Mouse (Mus musculus) limb, embryonic 11.5 days (tissue): ENCODE measurements around the gene Arl3. TPM values are rescaled to one million over a fixed set of nuclear protein-coding genes. Genes with fewer than 3 reads are reported as not detected.
A peak's percentile ranks its signal among the peaks of the same experiment; 100 is the strongest.

Source experiments
- ATAC-seq: fragments of 200-750 bp; cut with Nextera tagmentation; 2 replicates; pipeline ENCODE4 v1.8.0; 2017; ENCODE audit warnings: low read depth; ENCODE audit not compliant: insufficient number of reproducible peaks, low FRiP score, low TSS enrichment
- DNase-seq: peaks from one replicate; pipeline ENCODE4 v3.0.0-alpha.2; 2015; ENCODE audit warnings: low spot score
- H3K27ac ChIP-seq: fragments of 300-500 bp; sonication (generic); replicated peaks from 2 replicates; pipeline ENCODE4 v1.5.1; 2014; ENCODE audit warnings: low read depth, mild to moderate bottlenecking, low read length
- H3K27me3 ChIP-seq: fragments of 300-500 bp; sonication (generic); 2 replicates; pipeline ENCODE4 v1.6.1; 2014; ENCODE audit warnings: mild to moderate bottlenecking, low read length, mixed read lengths; ENCODE audit not compliant: control insufficient read depth, insufficient read depth
- H3K36me3 ChIP-seq: fragments of 300-500 bp; sonication (generic); 2 replicates; pipeline ENCODE4 v1.6.1; 2014; ENCODE audit warnings: mild to moderate bottlenecking, low read length, moderate library complexity, mixed read lengths; ENCODE audit not compliant: control insufficient read depth, insufficient read depth
- H3K4me1 ChIP-seq: fragments of 300-500 bp; sonication (generic); 2 replicates; pipeline ENCODE4 v1.6.1; 2014; ENCODE audit warnings: low read length, mixed read lengths; ENCODE audit not compliant: control insufficient read depth, insufficient read depth
- H3K4me2 ChIP-seq: fragments of 300-500 bp; sonication (generic); 2 replicates; pipeline ENCODE4 v1.6.1; 2014; ENCODE audit warnings: low read depth, mild to moderate bottlenecking, moderate library complexity; ENCODE audit not compliant: severe bottlenecking
- H3K4me3 ChIP-seq: fragments of 300-500 bp; sonication (generic); 2 replicates; pipeline ENCODE4 v1.5.1; 2014; ENCODE audit warnings: low read depth, low read length
- H3K9ac ChIP-seq: fragments of 300-500 bp; sonication (generic); 2 replicates; pipeline ENCODE4 v1.6.1; 2014; ENCODE audit warnings: mild to moderate bottlenecking, low read length
- H3K9me3 ChIP-seq: fragments of 300-500 bp; sonication (generic); 2 replicates; pipeline ENCODE4 v1.6.1; 2016; ENCODE audit warnings: low read length; ENCODE audit not compliant: control insufficient read depth
- WGBS: fragments of 180-500 bp; shearing (Covaris S2); extraction: QIAGEN DNeasy Blood & Tissue Kit; methylation state at CpG from one replicate; pipeline ENCODE4 v1.1.7; 2014; 5-methylcytosine and 5-hydroxymethylcytosine counted together
- polyA plus RNA-seq: library from polyadenylated mRNA; unstranded; fragments of >200 nt; fragmentation: Nextera tagmentation; extraction: Ambion mirVana; gene quantifications from 2 replicates; pipeline ENCODE4 v1.2.1, GENCODE M21; 2014

Gene Arl3
- polyA plus RNA-seq, 1 experiment from 2014 or later: 133 TPM

DNA sequence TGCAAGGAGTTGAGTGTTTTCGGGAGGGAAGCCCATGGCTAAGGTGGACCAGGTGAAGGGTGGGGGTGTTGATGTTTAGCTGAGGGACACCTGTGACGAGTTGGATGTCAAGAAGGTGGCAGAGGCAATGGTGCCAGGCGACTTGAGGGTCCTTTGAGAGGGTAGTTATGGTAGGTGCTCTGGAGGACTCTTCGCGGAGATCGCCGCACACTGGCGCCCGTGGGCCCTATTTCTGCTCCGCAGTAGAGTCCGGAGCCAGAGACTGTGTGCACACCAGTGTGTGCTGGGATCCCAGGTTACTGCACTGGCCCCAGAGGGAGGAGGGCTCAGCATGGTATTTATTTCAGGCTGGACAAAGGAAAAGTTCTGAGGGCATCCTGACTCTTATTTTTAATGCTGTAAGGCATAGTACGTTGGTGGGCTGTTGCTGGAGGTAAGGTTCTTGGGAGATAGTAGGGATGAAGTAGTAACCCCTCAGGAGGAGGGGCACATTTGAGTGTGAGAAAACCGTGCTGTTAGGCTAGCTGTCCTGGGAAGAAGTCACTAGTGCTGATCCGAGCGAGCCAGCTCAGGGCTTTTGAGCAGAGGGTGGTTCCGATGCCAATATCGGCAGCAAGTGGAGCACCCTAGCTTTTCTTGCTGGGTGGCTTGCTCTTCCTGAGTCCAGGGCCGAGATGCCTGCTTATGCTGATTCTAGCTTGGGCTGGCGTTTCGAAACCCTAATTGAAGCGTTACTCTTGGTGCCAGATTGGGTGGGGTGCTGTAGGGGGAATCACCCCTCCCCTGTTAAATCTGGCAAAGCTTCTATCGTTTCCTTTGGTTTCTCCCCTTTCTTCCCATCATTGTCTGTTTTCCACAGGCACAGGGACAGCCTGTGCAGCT, 26.6 kb upstream of the Arl3 start:
- DNase-seq: peak; percentile 23
- Histone ChIP-seq H3K36me3 (no peaks in the 10 kb centered on the region), H3K4me2 (peak overlapping the region; percentile 81), H3K9ac (peak overlapping the region; percentile 71), H3K4me3 (peak overlapping the region; percentile 87), H3K27me3 (no peaks in the 10 kb centered on the region), H3K4me1 (peaks cover 4% of the 10 kb centered on the region; the same call in 1 of the 2 replicates), H3K9me3 (no peaks in the 10 kb centered on the region), H3K27ac (0 out of 2 replicates have a peak overlapping the region, but pooled peaks have one; percentile 2)
- 20% methylated on average over 22 of the region's 22 CpGs for WGBS
- peak; percentile 18; the same call in 1 of the 2 replicates for ATAC-seq

DNA sequence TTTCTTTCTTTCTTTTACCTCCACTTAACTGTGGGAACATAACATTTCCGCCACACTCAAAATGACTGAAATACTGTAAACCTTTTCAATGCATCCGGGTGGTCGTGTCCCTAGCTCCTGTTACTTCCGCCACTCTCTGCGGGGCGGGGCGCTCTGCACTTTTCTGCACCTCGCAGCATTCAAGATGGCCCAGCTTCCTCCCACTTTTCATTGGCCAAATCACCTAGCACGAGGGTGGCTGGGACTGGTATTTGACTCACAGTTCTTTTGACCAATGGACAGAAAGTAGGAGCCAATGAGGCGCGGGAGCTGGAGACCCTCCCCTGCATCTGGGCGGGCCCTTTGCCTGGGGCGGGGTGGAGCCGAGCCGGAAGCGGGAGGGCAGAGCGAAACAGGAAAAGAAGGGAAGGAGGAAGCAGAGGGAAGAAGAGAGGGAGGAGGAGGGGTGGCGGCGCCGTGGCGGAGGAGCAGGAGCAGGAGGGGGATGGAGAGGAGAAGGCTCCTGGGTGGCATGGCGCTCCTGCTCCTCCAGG, 25.8 kb upstream of the Arl3 start, which contains the start of gene Wbp1l:
Gene Wbp1l, plus strand, starts transcription at position 365 of the 533 bp plus-strand sequence.
- Histone ChIP-seq H3K4me1 (peaks cover 4% of the 10 kb centered on the region; the same call in 1 of the 2 replicates), H3K9ac (peak within 1 kb of the TSS; percentile 71), H3K27me3 (no peaks in the 10 kb centered on the region), H3K36me3 (no peaks in the 10 kb centered on the region), H3K4me3 (peak within 1 kb of the TSS; percentile 87), H3K27ac (0 out of 2 replicates have a peak within 1 kb of the TSS, but pooled peaks have one; percentile 2), H3K9me3 (no peaks in the 10 kb centered on the region), H3K4me2 (peak within 1 kb of the TSS; percentile 81)
- ATAC-seq: peak; percentile 99
- peak; percentile 97 for DNase-seq
- WGBS: under 1% methylated on average over 22 of the region's 22 CpGs

GRCm38 (mm10) chr19:46598187-46598586, 25.2 kb upstream of the Arl3 start:
- H3K36me3 ChIP-seq: no peaks in the 10 kb centered on the region
- H3K4me2 ChIP-seq: peak overlapping the region; percentile 10; the same call in 1 of the 2 replicates
- H3K9me3 ChIP-seq: no peaks in the 10 kb centered on the region
- no peak overlapping the region for H3K27ac ChIP-seq
- no peak overlapping the region for H3K4me3 ChIP-seq
- 75% methylated on average over 4 of the region's 4 CpGs for WGBS
- no peak overlapping the region for H3K9ac ChIP-seq
- ATAC-seq: no peak
- no peak for DNase-seq
- H3K4me1 ChIP-seq: peaks cover 4% of the 10 kb centered on the region; the same call in 1 of the 2 replicates
- no peaks in the 10 kb centered on the region for H3K27me3 ChIP-seq

- Histone ChIP-seq H3K36me3 (no peaks in the 10 kb centered on the region), H3K27me3 (no peaks in the 10 kb centered on the region), H3K9me3 (no peaks in the 10 kb centered on the region), H3K4me1 (no peaks in the 10 kb centered on the region), H3K4me3 (no peak overlapping the region), H3K4me2 (no peak overlapping the region), H3K9ac (no peak overlapping the region), H3K27ac (no peak overlapping the region)
- ATAC-seq (no peak), DNase-seq (no peak)
- WGBS: 85% methylated on average over 9 of the region's 9 CpGs
Measured at GRCm38 (mm10) chr19:46592751-46593439, 19.9 kb upstream of the Arl3 start.

GRCm38 (mm10) chr19:46591575-46591974, 18.6 kb upstream of the Arl3 start:
- Histone ChIP-seq H3K4me2 (no peak overlapping the region), H3K27ac (no peak overlapping the region), H3K27me3 (no peaks in the 10 kb centered on the region), H3K9ac (no peak overlapping the region), H3K4me3 (no peak overlapping the region), H3K9me3 (no peaks in the 10 kb centered on the region), H3K36me3 (no peaks in the 10 kb centered on the region), H3K4me1 (no peaks in the 10 kb centered on the region)
- 86% methylated on average over 6 of the region's 6 CpGs for WGBS
- no peak for ATAC-seq
- no peak for DNase-seq

GRCm38 (mm10) chr19:46587823-46588508, 15.0 kb upstream of the Arl3 start:
- Histone ChIP-seq H3K4me1 (no peaks in the 10 kb centered on the region), H3K9me3 (no peaks in the 10 kb centered on the region), H3K4me3 (no peak overlapping the region), H3K4me2 (no peak overlapping the region), H3K36me3 (no peaks in the 10 kb centered on the region), H3K27ac (no peak overlapping the region), H3K27me3 (no peaks in the 10 kb centered on the region), H3K9ac (no peak overlapping the region)
- 57% methylated on average over 13 of the region's 13 CpGs for WGBS
- ATAC-seq (no peak), DNase-seq (peak; percentile 94)

DNA sequence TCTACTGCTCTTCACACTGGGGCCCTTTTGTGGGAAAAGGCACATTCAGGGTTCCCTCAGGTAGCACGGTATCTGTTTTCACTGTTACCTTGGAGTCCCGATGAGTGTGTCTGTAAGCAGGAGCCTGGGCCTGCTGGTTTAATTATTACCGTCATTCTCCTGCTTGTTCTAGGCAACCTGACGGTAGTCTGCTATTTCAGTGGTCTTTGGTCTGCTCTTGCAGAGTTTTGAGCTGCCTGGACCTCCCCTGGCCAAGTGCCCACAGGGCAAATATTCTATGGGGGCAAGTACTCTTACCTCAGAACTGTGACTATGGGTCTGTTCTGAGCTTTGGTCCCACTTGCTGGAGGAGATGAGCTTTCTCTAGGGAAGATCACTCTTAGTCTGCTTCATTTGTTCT, 2.2 kb upstream of the Arl3 start:
- H3K9me3 ChIP-seq: no peaks in the 10 kb centered on the region
- 0 out of 2 replicates have a peak, but pooled peaks cover 3% of the 10 kb centered on the region for H3K4me1 ChIP-seq
- H3K27ac ChIP-seq: no peak overlapping the region
- no peak for DNase-seq
- H3K27me3 ChIP-seq: no peaks in the 10 kb centered on the region
- H3K9ac ChIP-seq: no peak overlapping the region
- ATAC-seq: no peak
- H3K36me3 ChIP-seq: no peaks in the 10 kb centered on the region
- 56% methylated on average over 4 of the region's 4 CpGs for WGBS
- H3K4me3 ChIP-seq: no peak overlapping the region
- no peak overlapping the region for H3K4me2 ChIP-seq

GRCm38 (mm10) chr19:46573990-46574389, 992 bp upstream of the Arl3 start:
- H3K4me2 ChIP-seq: peak overlapping the region; percentile 68
- no peaks in the 10 kb centered on the region for H3K36me3 ChIP-seq
- peak overlapping the region; percentile 67 for H3K4me3 ChIP-seq
- H3K27me3 ChIP-seq: no peaks in the 10 kb centered on the region
- H3K9ac ChIP-seq: no peak overlapping the region; the same call in 1 of the 2 replicates
- no peaks in the 10 kb centered on the region for H3K9me3 ChIP-seq
- DNase-seq (no peak), ATAC-seq (no peak)
- 0 out of 2 replicates have a peak overlapping the region, but pooled peaks have one; percentile 16 for H3K27ac ChIP-seq
- H3K4me1 ChIP-seq: 0 out of 2 replicates have a peak, but pooled peaks cover 3% of the 10 kb centered on the region
- WGBS: 40% methylated on average over 6 of the region's 6 CpGs
